Mouse (Mus musculus) MEL (cell line): Measurements from ENCODE around the gene Dpm1. TPM values are rescaled to one million over a fixed set of nuclear protein-coding genes. Genes with fewer than 3 reads are reported as not detected.

ENCODE experiments used
- DNase-seq: peaks from one replicate; pipeline ENCODE4 v3.0.0; 2011; ENCODE audit warnings: low read depth, low spot score
- H3K27ac ChIP-seq: 2 replicates; pipeline ENCODE4 v1.5.1; 2012; ENCODE audit warnings: low read depth, mild to moderate bottlenecking, control low read depth, low read length, moderate library complexity; ENCODE audit not compliant: control insufficient read depth
- H3K27me3 ChIP-seq, 2 experiments: fragments of 150-350 bp in 1 of 2; sonication (generic) in 1 of 2; 2 replicates each; pipeline ENCODE4 v1.6.1; 2012; ENCODE audit warnings: low read length in 2 of 2, mild to moderate bottlenecking in 2 of 2, improper control_type of control experiment in 1 of 2, moderate library complexity in 1 of 2; ENCODE audit not compliant: insufficient read depth in 2 of 2, control insufficient read depth in 1 of 2
- H3K36me3 ChIP-seq, 2 experiments: 2 replicates each; pipeline ENCODE4 v1.6.1; 2012 to 2014; ENCODE audit warnings: low read length in 2 of 2, improper control_type of control experiment in 1 of 2, inconsistent platforms in 1 of 2, mild to moderate bottlenecking in 1 of 2; ENCODE audit not compliant: insufficient read depth in 2 of 2, control insufficient read depth in 1 of 2
- H3K4me1 ChIP-seq, 2 experiments: fragments of 150-350 bp in 1 of 2; sonication (generic) in 1 of 2; 2 replicates each; pipeline ENCODE4 v1.6.1; 2012; ENCODE audit warnings: low read length in 2 of 2, improper control_type of control experiment in 1 of 2, mild to moderate bottlenecking in 1 of 2; ENCODE audit not compliant: insufficient read depth in 2 of 2, control insufficient read depth in 1 of 2
- H3K4me3 ChIP-seq, 2 experiments: fragments of 150-350 bp in 1 of 2; sonication (generic) in 1 of 2; 2 replicates each; pipeline ENCODE4 v1.5.1; 2012; ENCODE audit warnings: low read depth in 2 of 2, low read length in 2 of 2, mild to moderate bottlenecking in 2 of 2, moderate library complexity in 2 of 2, control low read depth in 1 of 2, improper control_type of control experiment in 1 of 2; ENCODE audit not compliant: control insufficient read depth in 1 of 2, insufficient read depth in 1 of 2
- H3K79me2 ChIP-seq: 2 replicates; pipeline ENCODE4 v1.6.1; 2012; ENCODE audit warnings: mild to moderate bottlenecking, low read length, moderate library complexity; ENCODE audit not compliant: control insufficient read depth, poor library complexity, insufficient read depth
- H3K9ac ChIP-seq: 2 replicates; pipeline ENCODE4 v1.6.1; 2012; ENCODE audit warnings: low read depth, mild to moderate bottlenecking, control low read depth, low read length, moderate library complexity; ENCODE audit not compliant: control insufficient read depth, poor library complexity, severe bottlenecking
- H3K9me3 ChIP-seq: fragments of 150-350 bp; sonication (generic); replicated peaks from 2 replicates; pipeline ENCODE4 v1.6.1; 2012; ENCODE audit warnings: mild to moderate bottlenecking, low read length, improper control_type of control experiment, moderate library complexity; ENCODE audit not compliant: insufficient read depth
- CTCF ChIP-seq, 3 experiments: IDR thresholded peaks in 2 of 3; conservative IDR thresholded peaks in 1 of 3; 2 replicates each; pipeline ENCODE4 v1.5.1; 2011 to 2012; ENCODE audit warnings: low read length in 3 of 3, low read depth in 2 of 3, mild to moderate bottlenecking in 2 of 3, improper control_type of control experiment in 1 of 3, inconsistent platforms in 1 of 3, mixed read lengths in 1 of 3, moderate library complexity in 1 of 3; ENCODE audit not compliant: control insufficient read depth in 1 of 3, insufficient read depth in 1 of 3, poor library complexity in 1 of 3, severe bottlenecking in 1 of 3
- HCFC1 ChIP-seq: IDR thresholded peaks from 2 replicates; pipeline ENCODE4 v1.6.1; 2012; ENCODE audit warnings: low read depth, mild to moderate bottlenecking, inconsistent platforms, low read length, improper control_type of control experiment, moderate library complexity
- MAX ChIP-seq: IDR thresholded peaks from 2 replicates; pipeline ENCODE4 v1.6.1; 2011; ENCODE audit warnings: low read length, improper control_type of control experiment
- NRF1 ChIP-seq: IDR thresholded peaks from 2 replicates; pipeline ENCODE4 v1.6.1; 2014; ENCODE audit warnings: low read depth, mild to moderate bottlenecking, inconsistent platforms, low read length, improper control_type of control experiment, moderate library complexity; ENCODE audit not compliant: poor library complexity, insufficient read depth, severe bottlenecking
- POLR2AphosphoS5 ChIP-seq: IDR thresholded peaks from 2 replicates; pipeline ENCODE4 v1.6.1; 2012; ENCODE audit warnings: low read depth, borderline replicate concordance, mild to moderate bottlenecking, inconsistent platforms, low read length, moderate library complexity, mixed read lengths
- RAD21 ChIP-seq: IDR thresholded peaks from 2 replicates; pipeline ENCODE4 v1.6.1; 2011; ENCODE audit warnings: mild to moderate bottlenecking, low read depth, low read length, improper control_type of control experiment
- SMC3 ChIP-seq: IDR thresholded peaks from 2 replicates; pipeline ENCODE4 v1.6.1; 2011; ENCODE audit warnings: low read depth, low read length, improper control_type of control experiment
- ZC3H11A ChIP-seq: IDR thresholded peaks from 2 replicates; pipeline ENCODE4 v1.6.1; 2012; ENCODE audit warnings: low read depth, mild to moderate bottlenecking, inconsistent platforms, low read length, improper control_type of control experiment
- ZNF384 ChIP-seq: IDR thresholded peaks from 2 replicates; pipeline ENCODE4 v1.6.1; 2012; ENCODE audit warnings: low read depth, mild to moderate bottlenecking, inconsistent platforms, low read length, improper control_type of control experiment
- polyA plus RNA-seq, 2 experiments: library from polyadenylated mRNA; stranded (reverse) in 1 of 2; unstranded in 1 of 2; fragments of >175 nt in 1 of 2; fragments of >200 nt in 1 of 2; gene quantifications; 2 replicates each; pipeline versions ENCODE4 v1.2.1 to v1.2.4; 2012; ENCODE audit warnings: low replicate concordance in 2 of 2, low read depth in 1 of 2; ENCODE audit not compliant: insufficient read length in 2 of 2, insufficient read depth in 1 of 2, missing spikeins in 1 of 2
- total RNA-seq: library from RNA; depleted of rRNA; stranded (reverse); fragments of 300-350 nt; gene quantifications from 2 replicates; pipeline ENCODE4 v1.2.3, GENCODE M21; 2012

Dpm1 gene
- total and polyA plus RNA-seq, 3 experiments: 49.0 to 564 (median 63.5) TPM

DNA sequence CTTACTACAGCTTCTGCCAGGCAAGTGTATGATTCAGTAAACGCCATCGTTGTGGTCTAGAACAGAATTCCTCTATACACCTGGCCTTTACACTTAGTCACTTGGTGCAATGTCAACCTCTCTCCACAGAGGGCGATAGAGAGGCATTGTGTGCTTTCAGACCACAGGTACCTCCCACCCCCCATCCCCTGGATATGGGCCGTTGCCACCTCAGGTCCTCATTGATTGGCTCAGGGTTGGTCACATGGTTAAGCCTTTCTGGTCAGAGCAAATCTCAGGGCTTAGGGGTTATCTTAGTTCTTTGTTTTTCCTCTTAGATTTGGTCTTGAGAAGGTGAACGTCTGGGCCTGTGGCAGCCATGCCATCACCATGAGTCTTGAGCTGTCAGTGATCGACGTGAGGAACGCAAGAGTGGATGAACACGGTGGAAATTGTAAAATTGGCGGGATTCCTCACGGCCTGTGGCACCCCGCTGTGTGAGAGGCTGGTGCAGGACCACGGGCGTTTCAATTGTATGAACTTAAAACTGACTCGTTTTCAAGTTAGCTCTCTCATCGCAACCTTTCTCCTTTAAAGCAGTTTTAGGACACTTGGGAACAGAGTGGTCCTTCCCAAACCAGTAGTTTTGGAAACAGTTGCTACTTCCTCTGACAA is 22.4 kb upstream of the Dpm1 start:
- TF ChIP-seq CTCF (IDR thresholded peaks at IDR 0.05 in 2 of 3, conservative IDR thresholded peaks at IDR 0.05 in 1 of 3; ENCODE audit: control insufficient read depth in 1 of 3, insufficient read depth in 1 of 3, low read depth in 2 of 3, low read length in 3 of 3, poor library complexity in 1 of 3, severe bottlenecking in 1 of 3) (peak in 2 of 3 experiments; percentile 25 to 44; a peak in 3 of 6 replicates), NRF1 (no peak)
- Histone ChIP-seq H3K27me3 (no peaks in the 10 kb centered on the region), H3K9ac (no peak overlapping the region), H3K4me1 (no peaks in the 10 kb centered on the region), H3K36me3 (no peaks in the 10 kb centered on the region), H3K9me3 (no peaks in the 10 kb centered on the region), H3K4me3 (no peak overlapping the region), H3K79me2 (no peaks in the 10 kb centered on the region), H3K27ac (no peak overlapping the region)
- no peak for DNase-seq

DNA sequence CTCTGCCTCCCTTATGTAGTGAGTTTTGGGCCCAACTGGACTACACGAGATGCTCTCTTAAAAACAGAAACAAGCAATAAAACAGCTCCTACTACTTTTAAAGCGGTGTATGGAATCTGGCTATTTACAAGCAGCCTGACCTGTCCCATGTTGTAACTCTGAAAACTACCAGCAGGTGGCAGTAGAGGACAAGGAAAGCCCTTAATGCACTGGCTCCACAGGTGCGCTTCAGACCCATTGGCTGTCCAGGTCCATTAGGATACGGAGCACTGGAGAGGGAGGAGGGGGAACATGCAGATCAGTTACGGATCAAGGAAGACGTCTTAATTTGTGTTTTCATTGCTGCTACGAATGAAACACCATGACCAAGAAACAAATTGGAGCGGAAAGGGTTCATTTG is 19.9 kb upstream of the Dpm1 start:
- TF ChIP-seq SMC3 (peak; percentile 77), RAD21 (peak; percentile 95), POLR2AphosphoS5 (no peak), ZC3H11A (peak; percentile 80), ZNF384 (0 out of 2 replicates have a peak, but pooled peaks have one; percentile 19), HCFC1 (no peak), CTCF (IDR thresholded peaks at IDR 0.05 in 2 of 3, conservative IDR thresholded peaks at IDR 0.05 in 1 of 3; ENCODE audit: control insufficient read depth in 1 of 3, insufficient read depth in 1 of 3, low read depth in 2 of 3, low read length in 3 of 3, poor library complexity in 1 of 3, severe bottlenecking in 1 of 3) (peak; percentile 78 to 95 (median 80))
- H3K27me3 ChIP-seq: no peaks in the 10 kb centered on the region
- H3K9ac ChIP-seq: peak overlapping the region; percentile 24; the same call in 1 of the 2 replicates
- H3K27ac ChIP-seq: no peak overlapping the region
- no peaks in the 10 kb centered on the region for H3K4me1 ChIP-seq
- peak; percentile 84 for DNase-seq
- H3K79me2 ChIP-seq: no peaks in the 10 kb centered on the region
- peak overlapping the region in 1 of 2 experiments; percentile 16; a peak in 1 of 4 replicates for H3K4me3 ChIP-seq
- H3K9me3 ChIP-seq: no peaks in the 10 kb centered on the region
- H3K36me3 ChIP-seq: no peaks in the 10 kb centered on the region

DNA sequence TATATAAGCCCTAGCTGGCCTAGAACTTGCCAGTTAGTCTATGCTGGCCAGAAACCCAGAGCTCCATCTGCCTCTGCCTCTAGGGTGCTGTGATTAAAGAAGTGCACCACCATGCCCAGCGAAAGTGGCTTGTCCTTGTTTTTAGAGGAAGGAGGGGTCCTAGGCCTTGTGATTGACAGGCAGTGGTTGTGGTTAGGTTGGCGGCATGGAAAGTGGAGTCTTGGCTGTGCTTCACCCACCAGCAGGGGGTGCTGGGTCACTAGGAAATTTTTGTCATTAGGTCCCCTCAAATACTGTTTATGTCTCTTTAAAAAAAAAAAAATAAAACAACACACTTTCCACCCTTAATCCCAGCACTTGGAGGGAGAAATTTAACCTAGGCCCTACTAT is 18.5 kb upstream of the Dpm1 start:
- TF ChIP-seq RAD21 (peak; percentile 36), ZNF384 (peak; percentile 80), MAX (no peak), SMC3 (0 out of 2 replicates have a peak, but pooled peaks have one; percentile 23), CTCF (IDR thresholded peaks at IDR 0.05 in 2 of 3, conservative IDR thresholded peaks at IDR 0.05 in 1 of 3; ENCODE audit: control insufficient read depth in 1 of 3, insufficient read depth in 1 of 3, low read depth in 2 of 3, low read length in 3 of 3, poor library complexity in 1 of 3, severe bottlenecking in 1 of 3) (peak; percentile 37 to 62 (median 58))
- no peak overlapping the region for H3K9ac ChIP-seq
- no peak overlapping the region for H3K4me3 ChIP-seq
- DNase-seq: peak; percentile 63
- no peaks in the 10 kb centered on the region for H3K79me2 ChIP-seq
- H3K9me3 ChIP-seq: no peaks in the 10 kb centered on the region
- no peaks in the 10 kb centered on the region for H3K27me3 ChIP-seq
- H3K4me1 ChIP-seq: no peaks in the 10 kb centered on the region
- H3K36me3 ChIP-seq: no peaks in the 10 kb centered on the region
- no peak overlapping the region for H3K27ac ChIP-seq
